Mouse (Mus musculus): ENCODE measurements at regions not wholly inside any gene's neighbourhood (a gene's known extent, or its start where the extent isn't known, plus 50 kb on each side); places are given as distances from the start of the nearest gene placed in this dataset.
"Not testable (repeated sequence)": the region's sequence is repeated elsewhere in the genome, so short reads cannot be mapped to it uniquely, and the experiment has no call there.

DNA sequence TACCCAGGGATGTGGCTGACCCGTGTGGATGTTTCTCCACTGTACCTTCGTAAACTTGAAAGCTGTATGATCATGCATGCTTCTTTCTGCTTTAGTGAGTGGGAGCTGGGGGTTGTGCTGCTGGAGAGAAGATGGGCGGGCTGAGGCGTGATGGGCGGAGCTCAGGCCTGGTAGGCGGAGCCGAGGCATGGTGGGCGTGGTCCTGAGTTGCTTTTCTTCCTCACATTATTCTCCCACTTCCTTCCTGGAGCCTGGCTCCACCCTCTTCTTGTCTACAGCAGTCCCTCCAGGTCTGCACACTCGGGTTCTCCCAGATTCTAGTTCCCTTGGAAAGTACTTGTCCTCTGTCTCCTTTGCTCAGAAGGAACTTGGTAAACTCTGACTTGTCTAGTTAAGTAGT lies 79.6 kb downstream of the Adra2a start:
- no peak for TF ChIP-seq CTCF (IDR thresholded peaks at IDR 0.05)
- ATAC-seq (no peak), DNase-seq (ENCODE audit: low read depth, low spot score) (no peak)
- ChIA-PET POLR2A (no interaction called here), CTCF (no interaction called here)
- peaks cover 54% of the 10 kb centered on the region for H3K27me3 ChIP-seq
- in situ Hi-C loops (cut with MboI; ENCODE audit: low pct_unique_long_range_greater_than_20kb) = no loop called here

DNA sequence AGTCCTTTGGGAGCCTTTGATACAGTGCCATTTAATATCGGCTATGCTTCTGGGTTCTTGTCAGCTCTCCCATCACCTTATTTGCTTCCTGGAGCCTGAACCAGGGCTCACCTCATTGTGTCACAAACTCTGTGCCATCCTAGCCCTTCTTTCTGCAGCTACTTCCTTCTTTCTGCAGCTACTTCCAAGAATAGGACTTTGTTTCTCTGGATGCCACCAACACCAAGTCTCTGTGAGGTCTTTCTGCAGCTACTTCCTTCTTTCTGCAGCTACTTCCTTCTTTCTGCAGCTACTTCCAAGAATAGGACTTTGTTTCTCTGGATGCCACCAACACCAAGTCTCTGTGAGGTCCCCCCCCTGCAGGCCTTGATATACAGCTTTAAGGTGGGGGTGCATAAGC lies 107.8 kb downstream of the Adra2a start:
- POLR2A ChIA-PET = interaction anchor here (1.2 kb wide), 1 partner anchor 48 kb away, joined by 3 read pairs; no protein-coding TSS in a partner anchor
- ATAC-seq; DNase-seq (ENCODE audit: low read depth, low spot score); in situ Hi-C loops (cut with MboI; ENCODE audit: low pct_unique_long_range_greater_than_20kb): not testable (repeated sequence)
- peaks cover 12% of the 10 kb centered on the region for H3K27me3 ChIP-seq
- CTCF ChIA-PET = interaction anchor here (0.7 kb wide), 1 partner anchor 9 kb away, joined by 3 read pairs; no protein-coding TSS in a partner anchor

DNA sequence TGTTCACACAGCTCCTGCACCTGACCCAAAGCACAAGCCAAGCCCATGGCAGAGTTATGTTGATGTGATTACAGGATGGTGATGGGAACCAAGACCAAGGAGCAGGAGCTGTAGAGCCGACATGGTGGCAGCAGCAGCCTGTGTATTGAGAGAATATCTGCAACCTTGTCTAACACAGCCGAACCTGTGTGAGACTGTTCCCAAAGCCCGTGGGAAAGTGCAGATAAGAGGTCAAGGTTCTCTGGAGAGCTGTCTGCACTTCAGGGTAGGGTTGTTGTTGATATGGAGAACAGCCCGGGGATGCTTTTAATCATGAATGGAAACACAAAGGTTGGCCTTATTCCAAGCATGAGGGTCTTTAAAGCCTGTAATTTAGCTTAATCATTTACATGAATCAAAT lies 110.4 kb downstream of the Adra2a start:
- ATAC-seq (no peak), DNase-seq (ENCODE audit: low read depth, low spot score) (no peak)
- CTCF ChIA-PET = no interaction called here
- POLR2A ChIA-PET = no interaction called here
- in situ Hi-C loops (cut with MboI; ENCODE audit: low pct_unique_long_range_greater_than_20kb) = no loop called here
- peaks cover 19% of the 10 kb centered on the region for H3K27me3 ChIP-seq
- TF ChIP-seq CTCF (IDR thresholded peaks at IDR 0.05) = no peak

DNA sequence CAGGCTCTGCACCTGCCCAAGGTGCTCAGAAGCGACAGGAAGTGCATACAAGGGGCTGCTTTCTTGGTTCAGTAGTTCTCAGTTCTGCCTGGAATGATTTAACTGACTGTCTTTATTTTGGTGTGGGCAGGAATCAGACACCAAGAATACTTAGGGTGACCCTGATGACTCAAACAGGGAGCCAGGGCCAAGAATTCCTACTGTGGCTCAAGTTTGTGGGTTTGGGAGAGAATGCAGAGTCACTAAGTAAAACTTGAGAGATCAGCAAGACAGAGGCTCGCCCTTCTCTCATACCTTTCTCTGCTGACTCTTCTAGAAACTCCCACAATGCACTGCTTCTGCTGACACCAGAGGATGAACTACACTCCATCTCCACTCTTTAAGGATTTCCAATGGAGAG lies 126.4 kb downstream of the Adra2a start:
- POLR2A ChIA-PET = no interaction called here
- in situ Hi-C loops (cut with MboI; ENCODE audit: low pct_unique_long_range_greater_than_20kb) = no loop called here
- ATAC-seq (no peak), DNase-seq (ENCODE audit: low read depth, low spot score) (no peak)
- TF ChIP-seq CTCF (IDR thresholded peaks at IDR 0.05) = no peak
- peaks cover 23% of the 10 kb centered on the region for H3K27me3 ChIP-seq
- CTCF ChIA-PET = no interaction called here

DNA sequence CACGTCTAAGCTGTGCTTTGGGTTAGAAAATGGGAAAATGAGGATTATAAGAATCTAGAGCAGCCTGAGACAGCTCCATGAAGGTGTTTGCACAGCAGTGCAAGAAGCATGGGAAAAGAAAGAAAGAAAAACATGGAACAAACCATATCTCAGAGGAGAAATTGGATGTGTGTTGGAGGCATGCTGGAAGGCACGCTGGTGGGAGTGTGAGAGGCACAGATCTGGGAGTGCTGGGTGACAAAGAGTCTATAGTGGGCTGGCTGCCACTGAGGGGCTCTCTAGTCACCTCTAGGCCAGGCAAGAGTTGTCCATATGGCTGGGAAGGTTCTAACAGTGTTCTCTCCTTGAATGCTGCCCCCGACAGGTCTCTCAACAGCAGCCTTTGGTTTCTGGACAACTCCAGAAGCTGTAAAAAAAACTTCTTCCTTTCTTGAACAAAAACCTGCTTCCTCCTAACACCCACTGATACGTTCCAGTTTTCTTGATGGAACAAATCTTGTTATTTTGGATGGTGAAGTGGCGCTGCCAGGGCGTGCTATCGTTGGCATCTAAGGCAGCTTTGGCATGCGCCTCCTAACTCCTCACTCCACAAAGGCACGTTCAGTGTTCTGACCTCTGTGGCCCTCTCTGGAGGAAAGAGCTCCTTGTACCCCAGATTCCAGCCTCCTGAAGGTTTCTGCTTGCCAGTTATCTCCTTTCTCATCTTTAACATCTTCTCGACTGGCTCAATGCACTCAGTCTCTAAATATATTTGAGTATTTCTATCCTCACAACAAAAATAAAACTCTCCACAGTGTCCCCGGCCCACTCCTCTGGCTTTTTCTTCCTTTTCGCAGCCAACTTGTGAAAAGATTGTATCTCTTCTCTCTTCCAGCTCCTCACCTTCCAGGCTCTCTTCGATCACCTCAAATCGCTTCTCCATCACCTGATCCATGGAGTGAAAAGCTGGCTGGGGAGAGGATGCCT lies 130.4 kb downstream of the Adra2a start:
- in situ Hi-C loops (cut with MboI; ENCODE audit: low pct_unique_long_range_greater_than_20kb) = no loop called here
- ChIA-PET CTCF (no interaction called here), POLR2A (no interaction called here)
- no peak for TF ChIP-seq CTCF (IDR thresholded peaks at IDR 0.05)
- DNase-seq (ENCODE audit: low read depth, low spot score) (no peak), ATAC-seq (no peak)
- H3K27me3 ChIP-seq = peaks cover 9% of the 10 kb centered on the region

DNA sequence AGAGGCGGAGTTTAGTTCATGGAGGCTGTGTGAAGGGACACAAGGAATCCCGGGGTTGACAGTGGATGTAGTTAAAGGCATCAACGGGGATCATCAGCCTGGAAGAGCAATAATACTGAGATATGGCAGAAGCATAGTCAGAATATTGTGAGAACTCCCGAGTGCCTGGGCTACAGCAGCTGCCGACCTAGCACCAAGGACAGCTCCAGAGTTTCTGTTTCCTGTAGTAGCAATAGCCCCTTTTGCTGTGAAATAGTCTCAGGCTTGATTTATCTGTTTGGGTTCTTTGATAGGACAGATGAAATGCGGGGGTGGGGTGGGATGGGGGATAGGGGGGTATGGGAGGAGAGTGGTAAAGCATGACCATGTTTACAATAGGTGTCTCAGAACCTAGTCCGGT lies 131.8 kb downstream of the Adra2a start:
- ChIA-PET CTCF (interaction anchor here (1.4 kb wide), 1 partner anchor 10 kb away, joined by 3 read pairs; no protein-coding TSS in a partner anchor), POLR2A (no interaction called here)

DNA sequence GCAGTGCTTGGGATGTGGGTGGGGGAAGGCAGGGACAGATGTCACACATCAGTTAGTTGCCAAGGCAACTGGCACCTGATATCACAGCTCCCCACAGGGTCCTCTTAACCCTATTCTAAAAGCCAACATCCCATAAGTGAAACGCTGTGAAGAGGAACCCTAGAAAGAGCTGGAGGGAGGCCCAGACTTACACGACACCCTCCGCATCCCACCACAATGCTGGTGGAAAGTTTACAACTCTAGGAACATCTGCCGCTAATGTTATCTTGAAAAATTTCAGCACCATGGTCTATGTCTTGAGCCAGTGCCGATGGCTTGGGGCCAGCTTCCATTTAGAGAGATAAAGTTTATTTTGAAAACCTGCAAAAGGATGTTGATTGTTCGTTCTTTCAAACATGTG lies 133.5 kb downstream of the Adra2a start:
- CTCF ChIA-PET = no interaction called here
- DNase-seq (ENCODE audit: low read depth, low spot score) (no peak), ATAC-seq (no peak)
- no peak for TF ChIP-seq CTCF (IDR thresholded peaks at IDR 0.05)
- POLR2A ChIA-PET = no interaction called here
- H3K27me3 ChIP-seq = peaks cover 6% of the 10 kb centered on the region
- in situ Hi-C loops (cut with MboI; ENCODE audit: low pct_unique_long_range_greater_than_20kb) = no loop called here

More for the DNA sequence above, 131.8 kb downstream of the Adra2a start:
- H3K27me3 ChIP-seq = peaks cover 9% of the 10 kb centered on the region
- no peak for TF ChIP-seq CTCF (IDR thresholded peaks at IDR 0.05)
- ATAC-seq (no peak), DNase-seq (ENCODE audit: low read depth, low spot score) (no peak)
- in situ Hi-C loops (cut with MboI; ENCODE audit: low pct_unique_long_range_greater_than_20kb) = no loop called here

DNA sequence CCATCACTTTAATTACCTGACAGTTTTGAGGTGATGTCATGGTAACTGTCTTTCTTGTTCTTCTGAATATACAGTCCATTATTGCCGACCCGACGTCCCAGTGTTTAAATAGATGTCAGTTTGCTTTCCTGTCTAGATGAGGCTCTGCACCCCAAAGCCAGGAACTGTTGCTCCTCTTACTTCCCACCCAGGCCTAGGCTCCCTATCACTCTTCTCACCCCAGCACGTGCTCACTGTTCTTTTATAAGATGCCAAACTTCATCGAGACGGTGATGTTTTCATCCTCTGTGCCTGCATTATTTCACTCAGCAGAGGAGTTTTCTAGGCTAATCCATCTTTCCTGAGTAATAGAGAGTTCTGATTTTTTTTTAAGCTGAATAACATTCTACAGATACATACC lies 156.5 kb downstream of the Adra2a start:
- in situ Hi-C loops (cut with MboI; ENCODE audit: low pct_unique_long_range_greater_than_20kb) = no loop called here
- DNase-seq (ENCODE audit: low read depth, low spot score) (no peak), ATAC-seq (no peak)
- H3K27me3 ChIP-seq = peaks cover 49% of the 10 kb centered on the region
- CTCF ChIA-PET = no interaction called here
- no peak for TF ChIP-seq CTCF (IDR thresholded peaks at IDR 0.05)
- POLR2A ChIA-PET = no interaction called here

DNA sequence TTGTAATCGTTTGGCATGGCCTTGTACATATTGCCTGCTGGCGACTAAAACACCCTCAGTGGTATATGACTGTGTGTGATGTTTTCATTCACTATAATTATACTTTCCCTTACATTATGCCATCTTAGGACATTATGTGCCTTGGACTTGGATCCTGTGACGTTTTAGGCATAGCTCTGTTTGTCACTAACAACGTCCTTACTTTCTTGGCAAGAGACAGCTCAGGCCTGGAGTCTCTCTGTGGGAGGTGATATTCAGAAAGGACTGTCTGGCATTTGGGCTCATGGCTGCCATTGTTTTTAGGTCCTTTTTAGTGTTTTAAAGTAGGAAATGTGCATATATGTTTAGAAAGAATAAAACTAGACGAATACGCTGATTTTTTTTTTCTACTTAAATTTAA lies 158.5 kb downstream of the Adra2a start:
- peaks cover 51% of the 10 kb centered on the region for H3K27me3 ChIP-seq
- ChIA-PET POLR2A (no interaction called here), CTCF (no interaction called here)
- no peak for TF ChIP-seq CTCF (IDR thresholded peaks at IDR 0.05)
- in situ Hi-C loops (cut with MboI; ENCODE audit: low pct_unique_long_range_greater_than_20kb) = no loop called here
- DNase-seq (ENCODE audit: low read depth, low spot score) (no peak), ATAC-seq (no peak)

DNA sequence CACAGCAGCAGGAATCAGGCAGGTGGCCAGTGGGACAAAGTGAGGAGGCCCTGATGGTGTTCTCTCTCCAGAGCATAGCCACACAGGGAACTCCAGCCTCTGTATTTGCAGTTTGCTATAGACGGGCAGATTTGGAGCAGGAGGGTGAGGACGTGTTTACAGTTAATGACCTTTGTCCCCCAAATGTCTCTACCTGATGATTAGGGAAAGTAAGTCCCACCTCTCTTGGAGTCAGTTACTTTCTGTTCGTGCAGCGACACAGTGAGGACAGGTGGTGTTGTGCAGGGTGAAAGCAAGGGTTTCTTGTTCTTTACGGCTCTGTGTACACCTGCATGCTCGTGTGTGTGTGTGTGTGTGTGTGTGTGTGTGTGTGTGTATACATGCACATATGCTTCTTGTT lies 162.9 kb downstream of the Adra2a start:
- peaks cover 37% of the 10 kb centered on the region for H3K27me3 ChIP-seq
- in situ Hi-C loops (cut with MboI; ENCODE audit: low pct_unique_long_range_greater_than_20kb) = no loop called here
- no peak for DNase-seq (ENCODE audit: low read depth, low spot score)
- ChIA-PET POLR2A (interaction anchor here (0.6 kb wide), 1 partner anchor 88 kb away, joined by 4 read pairs; no protein-coding TSS in a partner anchor), CTCF (no interaction called here)
- TF ChIP-seq CTCF (IDR thresholded peaks at IDR 0.05) = no peak
- no peak for ATAC-seq

DNA sequence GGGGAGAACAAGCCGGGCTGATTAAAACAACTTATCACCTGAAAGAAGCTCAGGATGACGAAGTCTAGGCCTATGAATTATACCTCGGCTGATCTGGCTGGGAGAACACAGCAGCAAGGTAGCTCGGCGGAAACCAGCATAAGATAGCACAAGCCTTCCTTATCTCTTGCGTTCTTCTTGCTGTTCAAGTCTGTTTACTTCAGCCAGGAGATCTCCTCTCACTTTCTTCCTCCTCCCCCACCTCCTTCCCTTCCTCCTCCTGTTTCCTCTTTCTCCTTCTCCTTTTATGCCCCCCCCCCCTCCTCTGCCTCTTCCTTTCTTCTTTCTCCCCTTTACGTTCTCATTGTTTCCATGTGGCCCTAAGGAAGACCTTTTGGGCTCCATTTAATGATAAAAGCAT lies 168.2 kb downstream of the Adra2a start:
- ChIA-PET CTCF (no interaction called here), POLR2A (interaction anchor here (0.6 kb wide), 1 partner anchor 927 kb away, joined by 3 read pairs; no protein-coding TSS in a partner anchor)
- in situ Hi-C loops (cut with MboI; ENCODE audit: low pct_unique_long_range_greater_than_20kb) = no loop called here
- no peak for ATAC-seq
- no peak for DNase-seq (ENCODE audit: low read depth, low spot score)
- no peak for TF ChIP-seq CTCF (IDR thresholded peaks at IDR 0.05)
- H3K27me3 ChIP-seq = peaks cover 43% of the 10 kb centered on the region
